Mouse (Mus musculus) heart, adult 18-20 months (tissue): Measurements from ENCODE around the gene Slc26a3. TPM values are rescaled to one million over a fixed set of nuclear protein-coding genes. Genes with fewer than 3 reads are reported as not detected.

ENCODE experiments used
- DNase-seq, 2 experiments: peaks; one replicate each; pipeline ENCODE4 v3.0.0; 2021 to 2022; ENCODE audit warnings: mixed read lengths in 1 of 2
- total RNA-seq, 2 experiments: library from RNA; stranded (reverse); gene quantifications; 2 replicates each; pipeline ENCODE4 v1.2.3; 2021

Slc26a3 gene
- total RNA-seq, 2 experiments from 2014 or later, result 0.67 to 1.5 TPM

GRCm38 (mm10) chr12:31513724-31514503, 123.2 kb downstream of the Slc26a3 start:
- DNase-seq, result no peak

GRCm38 (mm10) chr12:31520119-31520518, 129.4 kb downstream of the Slc26a3 start:
- DNase-seq, result peak; percentile 9 to 13

- no peak for DNase-seq
Observed at GRCm38 (mm10) chr12:31521371-31521770, 130.7 kb downstream of the Slc26a3 start.

Other genes with a start within 250 kb of the Slc26a3 start
- not detected for gene Gm6993, start 150.1 kb upstream of the Slc26a3 start, total RNA-seq
- gene Lamb1, start 125.6 kb upstream of the Slc26a3 start, total RNA-seq, result 10 to 100 TPM; 49.0 to 56.0 TPM
- 100 to 1,000 TPM; 445 to 463 TPM for gene Dld, start 39.4 kb upstream of the Slc26a3 start, total RNA-seq
- 10 to 100 TPM in 1 of 2 experiments, 1 to 10 TPM in 1; 9.1 to 10.1 TPM for gene Cbll1, start 108.7 kb downstream of the Slc26a3 start, total RNA-seq
- gene Slc26a4, start 169.1 kb downstream of the Slc26a3 start, total RNA-seq, result not detected
- 10 to 100 TPM; 32.2 to 39.2 TPM for gene Bcap29, start 243.8 kb downstream of the Slc26a3 start, total RNA-seq